Mouse (Mus musculus) myocyte (in vitro differentiated cells): ENCODE measurements around the gene Fam43a. TPM values are rescaled to one million over a fixed set of nuclear protein-coding genes. Genes with fewer than 3 reads are reported as not detected.

ENCODE experiments used
- H3K27me3 ChIP-seq: one replicate; pipeline ENCODE4 v1.6.1; 2011; ENCODE audit not compliant: control insufficient read depth, insufficient read depth, insufficient read length
- H3K36me3 ChIP-seq: one replicate; pipeline ENCODE4 v1.6.1; 2011; ENCODE audit not compliant: control insufficient read depth, insufficient read depth
- H3K4me2 ChIP-seq: one replicate; pipeline ENCODE4 v1.6.1; 2011; ENCODE audit warnings: low read depth, control low read depth
- H3K4me3 ChIP-seq: one replicate; pipeline ENCODE4 v1.5.1; 2011; ENCODE audit warnings: mild to moderate bottlenecking, control low read depth, moderate library complexity
- H3K79me2 ChIP-seq: one replicate; pipeline ENCODE4 v1.6.1; 2011; ENCODE audit not compliant: control insufficient read depth, insufficient read depth
- H3ac ChIP-seq: one replicate; pipeline ENCODE4 v1.6.1; 2011; ENCODE audit not compliant: control insufficient read depth, insufficient read length
- CEBPB ChIP-seq: IDR thresholded peaks from 2 replicates; pipeline ENCODE4 v1.6.1; 2011; ENCODE audit warnings: mild to moderate bottlenecking, moderate library complexity; ENCODE audit not compliant: poor library complexity, insufficient read depth, severe bottlenecking
- E2F4 ChIP-seq: IDR thresholded peaks from one replicate; pipeline ENCODE4 v1.6.1; 2011; ENCODE audit warnings: mild to moderate bottlenecking, control low read depth, moderate library complexity; ENCODE audit not compliant: insufficient read depth
- MAX ChIP-seq: IDR thresholded peaks from one replicate; pipeline ENCODE4 v1.6.1; 2011; ENCODE audit warnings: low read depth, mild to moderate bottlenecking, control low read depth
- MYOD1 ChIP-seq, 3 experiments: IDR thresholded peaks; one replicate each; pipeline ENCODE4 v1.6.1; 2011; ENCODE audit warnings: control low read depth in 2 of 3, low read depth in 2 of 3, mild to moderate bottlenecking in 2 of 3, moderate library complexity in 1 of 3; ENCODE audit not compliant: insufficient read length in 2 of 3, control insufficient read depth in 1 of 3
- MYOG ChIP-seq, 3 experiments: IDR thresholded peaks; one replicate each; pipeline ENCODE4 v1.6.1; 2011; ENCODE audit warnings: control low read depth in 2 of 3, low read depth in 2 of 3, mild to moderate bottlenecking in 2 of 3; ENCODE audit not compliant: insufficient read length in 2 of 3, control insufficient read depth in 1 of 3, insufficient read depth in 1 of 3
- POLR2A ChIP-seq: IDR thresholded peaks from one replicate; pipeline ENCODE4 v1.6.1; 2011; ENCODE audit warnings: low read depth, mild to moderate bottlenecking, control low read depth, moderate library complexity; ENCODE audit not compliant: insufficient read length
- POLR2AphosphoS2 ChIP-seq: IDR thresholded peaks from one replicate; pipeline ENCODE4 v1.6.1; 2011; ENCODE audit warnings: low read depth, control low read depth; ENCODE audit not compliant: insufficient read length
- REST ChIP-seq: IDR thresholded peaks from one replicate; pipeline ENCODE4 v1.6.1; 2011; ENCODE audit warnings: mild to moderate bottlenecking, control low read depth, moderate library complexity; ENCODE audit not compliant: insufficient read depth, insufficient read length
- SRF ChIP-seq: IDR thresholded peaks from one replicate; pipeline ENCODE4 v1.6.1; 2011; ENCODE audit warnings: low read depth; ENCODE audit not compliant: control insufficient read depth, insufficient read length
- TCF12 ChIP-seq: IDR thresholded peaks from one replicate; pipeline ENCODE4 v1.6.1; 2011; ENCODE audit warnings: mild to moderate bottlenecking, control low read depth; ENCODE audit not compliant: poor library complexity, insufficient read depth, severe bottlenecking
- TCF3 ChIP-seq: IDR thresholded peaks from one replicate; pipeline ENCODE4 v1.6.1; 2011; ENCODE audit warnings: low read depth, control low read depth; ENCODE audit not compliant: insufficient read length
- USF1 ChIP-seq: IDR thresholded peaks from one replicate; pipeline ENCODE4 v1.6.1; 2011; ENCODE audit warnings: low read depth, mild to moderate bottlenecking, control low read depth, moderate library complexity
- polyA plus RNA-seq: library from polyadenylated mRNA; unstranded; fragments of >200 nt; fragmentation: generic; extraction: Trizol; gene quantifications from one replicate; pipeline ENCODE4 v1.2.1, GENCODE M21; 2012; ENCODE audit warnings: missing spikeins

Gene Fam43a
- polyA plus RNA-seq, 1 experiment, result 0.77 TPM

DNA sequence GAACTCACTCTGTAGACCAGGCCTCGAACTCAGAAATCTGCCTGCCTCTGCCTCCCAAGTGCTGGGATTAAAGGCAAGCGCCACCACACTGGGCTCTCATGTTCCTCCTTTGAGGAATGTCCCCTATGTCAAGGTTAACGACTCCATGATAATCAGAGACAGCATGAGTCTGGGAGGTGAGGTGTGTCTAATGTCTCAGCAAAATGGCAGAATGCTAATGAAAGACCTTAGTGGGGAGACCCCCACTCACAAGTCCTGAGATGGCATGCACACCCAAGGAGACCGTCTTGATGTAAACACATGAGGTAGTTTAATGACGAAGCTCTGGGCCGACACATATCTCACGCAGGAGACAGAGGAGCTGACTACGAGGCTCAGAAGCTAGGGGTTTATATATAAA lies 45.4 kb upstream of the Fam43a start:
- Histone ChIP-seq H3K36me3 (peaks cover 10% of the 10 kb centered on the region), H3K4me2 (no peak overlapping the region), H3K79me2 (no peaks in the 10 kb centered on the region), H3K27me3 (no peaks in the 10 kb centered on the region), H3K4me3 (no peak overlapping the region), H3ac (no peak overlapping the region)
- TF ChIP-seq MYOD1 (IDR thresholded peaks at IDR 0.05; ENCODE audit: control insufficient read depth in 1 of 3, insufficient read length in 2 of 3, low read depth in 2 of 3) (no peak), TCF12 (no peak), TCF3 (no peak), MAX (no peak), POLR2AphosphoS2 (no peak), E2F4 (no peak), POLR2A (no peak)

GRCm38 (mm10) chr16:30559312-30559992 lies 40.1 kb upstream of the Fam43a start:
- no peak for TF ChIP-seq MYOD1 (IDR thresholded peaks at IDR 0.05; ENCODE audit: control insufficient read depth in 1 of 3, insufficient read length in 2 of 3, low read depth in 2 of 3)
- no peak for TF ChIP-seq TCF12
- TF ChIP-seq SRF, result no peak

GRCm38 (mm10) chr16:30560601-30561000 lies 38.9 kb upstream of the Fam43a start:
- TF ChIP-seq MAX (no peak), TCF12 (no peak), POLR2AphosphoS2 (no peak), MYOD1 (IDR thresholded peaks at IDR 0.05; ENCODE audit: control insufficient read depth in 1 of 3, insufficient read length in 2 of 3, low read depth in 2 of 3) (no peak), TCF3 (no peak), CEBPB (no peak), POLR2A (no peak), USF1 (no peak), MYOG (IDR thresholded peaks at IDR 0.05; ENCODE audit: control insufficient read depth in 1 of 3, insufficient read depth in 1 of 3, insufficient read length in 2 of 3, low read depth in 2 of 3) (no peak), SRF (no peak), E2F4 (no peak), REST (no peak)
- Histone ChIP-seq H3K4me2 (no peak overlapping the region), H3K79me2 (no peaks in the 10 kb centered on the region), H3K36me3 (peaks cover 43% of the 10 kb centered on the region), H3K27me3 (no peaks in the 10 kb centered on the region), H3ac (no peak overlapping the region), H3K4me3 (no peak overlapping the region)

More at GRCm38 (mm10) chr16:30559312-30559992, 40.1 kb upstream of the Fam43a start:
- Histone ChIP-seq H3K4me2 (no peak overlapping the region), H3K79me2 (no peaks in the 10 kb centered on the region), H3K36me3 (peaks cover 36% of the 10 kb centered on the region), H3ac (no peak overlapping the region), H3K4me3 (no peak overlapping the region), H3K27me3 (no peaks in the 10 kb centered on the region)

DNA sequence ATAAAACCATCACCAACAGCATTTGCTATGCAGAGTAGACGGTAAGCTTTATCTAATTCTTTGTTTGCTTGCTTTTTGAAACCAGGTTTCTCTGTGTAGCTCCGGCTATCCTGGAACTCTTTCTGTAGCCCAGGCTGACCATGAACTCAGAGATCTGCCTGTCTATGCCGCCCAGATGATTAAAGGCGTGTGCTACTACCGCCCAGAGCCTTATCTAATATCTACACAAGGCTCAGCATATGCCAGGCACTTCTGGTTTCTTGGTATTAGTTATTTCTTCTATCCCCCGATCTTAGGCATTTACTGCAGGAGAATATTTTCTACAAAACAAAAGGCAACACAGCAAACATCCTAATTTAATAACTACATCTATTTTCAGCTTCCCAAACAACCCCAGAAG lies 33.9 kb upstream of the Fam43a start:
- no peak for TF ChIP-seq POLR2A
- no peak for TF ChIP-seq MAX
- no peak for TF ChIP-seq SRF
- TF ChIP-seq MYOD1 (IDR thresholded peaks at IDR 0.05; ENCODE audit: control insufficient read depth in 1 of 3, insufficient read length in 2 of 3, low read depth in 2 of 3), result no peak
- no peak for TF ChIP-seq REST
- no peak for TF ChIP-seq TCF12
- TF ChIP-seq POLR2AphosphoS2, result no peak
- H3K36me3 ChIP-seq, result peaks cover 42% of the 10 kb centered on the region
- no peak overlapping the region for H3K4me2 ChIP-seq
- no peaks in the 10 kb centered on the region for H3K79me2 ChIP-seq
- no peak overlapping the region for H3K4me3 ChIP-seq
- H3K27me3 ChIP-seq, result no peaks in the 10 kb centered on the region
- H3ac ChIP-seq, result no peak overlapping the region

DNA sequence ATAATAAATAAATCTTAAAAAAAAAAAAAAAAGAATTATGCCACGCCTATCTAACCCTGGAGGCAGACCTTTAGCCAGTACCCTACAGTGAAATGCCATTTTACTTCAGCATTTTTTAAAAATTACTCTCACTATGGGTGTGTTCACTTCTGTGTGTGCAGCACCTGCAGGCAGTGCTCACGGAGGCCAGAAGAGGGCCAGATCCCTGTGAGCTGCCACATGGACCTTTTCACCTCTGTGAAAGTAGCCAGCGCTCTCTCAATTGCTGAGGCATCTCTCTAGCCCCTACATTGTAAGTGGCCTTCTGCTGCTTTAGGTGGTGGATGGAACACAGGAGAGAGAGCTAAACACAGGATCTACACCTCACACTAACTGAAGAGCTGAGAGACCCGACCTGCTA lies 29.4 kb upstream of the Fam43a start:
- Histone ChIP-seq H3ac (no peak overlapping the region), H3K27me3 (no peaks in the 10 kb centered on the region), H3K4me2 (no peak overlapping the region), H3K4me3 (no peak overlapping the region), H3K36me3 (peaks cover 60% of the 10 kb centered on the region), H3K79me2 (no peaks in the 10 kb centered on the region)
- TF ChIP-seq SRF (no peak), TCF3 (no peak), CEBPB (no peak), MYOG (IDR thresholded peaks at IDR 0.05; ENCODE audit: control insufficient read depth in 1 of 3, insufficient read depth in 1 of 3, insufficient read length in 2 of 3, low read depth in 2 of 3) (no peak)
